Mouse (Mus musculus) macrophage (primary cell): ENCODE data around the gene Xrcc5. TPM values are rescaled to one million over a fixed set of nuclear protein-coding genes. Genes with fewer than 3 reads are reported as not detected.

Experiments
- H3K27ac ChIP-seq: fragments of 350-480 bp; formaldehyde crosslinking; 2 replicates; pipeline ENCODE4 v1.9.0; 2021
- H3K36me3 ChIP-seq: fragments of 350-480 bp; formaldehyde crosslinking; 2 replicates; pipeline ENCODE4 v1.9.0; 2021; ENCODE audit errors: inconsistent target
- H3K4me3 ChIP-seq: fragments of 350-480 bp; formaldehyde crosslinking; 2 replicates; pipeline ENCODE4 v1.9.0; 2021; ENCODE audit errors: inconsistent target
- H3K79me2 ChIP-seq: fragments of 350-480 bp; formaldehyde crosslinking; 2 replicates; pipeline ENCODE4 v1.9.0; 2021; ENCODE audit errors: inconsistent target
- WGBS: methylation state at CpG from one replicate; pipeline ENCODE4 v1.1.7; 2026; ENCODE audit warnings: inconsistent platforms; ENCODE audit not compliant: missing documents; 5-methylcytosine and 5-hydroxymethylcytosine counted together
- polyA plus RNA-seq: library from polyadenylated mRNA; stranded (reverse); fragments of 250-400 nt; gene quantifications from 3 replicates; pipeline ENCODE4 v1.2.4, GENCODE M21; 2018; ENCODE audit warnings: inconsistent platforms

The Xrcc5 gene
- polyA plus RNA-seq, 1 experiment from 2014 or later = 0.26 TPM

GRCm38 (mm10) chr1:72390420-72390819, 83.2 kb downstream of the Xrcc5 start:
- Histone ChIP-seq H3K27ac (no peak overlapping the region), H3K36me3 (no peaks in the 10 kb centered on the region), H3K79me2 (no peaks in the 10 kb centered on the region), H3K4me3 (no peak overlapping the region)
- 93% methylated on average over 4 of the region's 4 CpGs for WGBS

- Histone ChIP-seq H3K27ac (no peak overlapping the region), H3K36me3 (no peaks in the 10 kb centered on the region), H3K79me2 (no peaks in the 10 kb centered on the region), H3K4me3 (no peak overlapping the region)
- 91% methylated on average over 8 of the region's 8 CpGs for WGBS
Measured at GRCm38 (mm10) chr1:72399720-72400401, 92.6 kb downstream of the Xrcc5 start.

- Histone ChIP-seq H3K4me3 (no peak overlapping the region), H3K36me3 (no peaks in the 10 kb centered on the region), H3K79me2 (no peaks in the 10 kb centered on the region), H3K27ac (no peak overlapping the region)
- 88% methylated on average over 9 of the region's 9 CpGs for WGBS
Measured at GRCm38 (mm10) chr1:72400616-72401015, 93.4 kb downstream of the Xrcc5 start.

GRCm38 (mm10) chr1:72401331-72402069, 94.3 kb downstream of the Xrcc5 start:
- Histone ChIP-seq H3K27ac (no peak overlapping the region), H3K79me2 (no peaks in the 10 kb centered on the region), H3K36me3 (no peaks in the 10 kb centered on the region), H3K4me3 (no peak overlapping the region)
- WGBS = 74% methylated on average over 8 of the region's 8 CpGs

GRCm38 (mm10) chr1:72406505-72407079, 99.4 kb downstream of the Xrcc5 start:
- WGBS = 87% methylated on average over 14 of the region's 14 CpGs
- H3K36me3 ChIP-seq = no peaks in the 10 kb centered on the region
- no peak overlapping the region for H3K4me3 ChIP-seq
- no peaks in the 10 kb centered on the region for H3K79me2 ChIP-seq
- no peak overlapping the region for H3K27ac ChIP-seq

GRCm38 (mm10) chr1:72409936-72410335, 102.7 kb downstream of the Xrcc5 start:
- WGBS = 68% methylated on average over 5 of the region's 5 CpGs
- Histone ChIP-seq H3K36me3 (no peaks in the 10 kb centered on the region), H3K79me2 (no peaks in the 10 kb centered on the region), H3K27ac (no peak overlapping the region), H3K4me3 (no peak overlapping the region)

GRCm38 (mm10) chr1:72411108-72411507, 103.9 kb downstream of the Xrcc5 start:
- WGBS = 90% methylated on average over 8 of the region's 8 CpGs

GRCm38 (mm10) chr1:72413205-72413604, 106.0 kb downstream of the Xrcc5 start:
- Histone ChIP-seq H3K79me2 (no peaks in the 10 kb centered on the region), H3K36me3 (no peaks in the 10 kb centered on the region), H3K4me3 (no peak overlapping the region), H3K27ac (no peak overlapping the region)
- 77% methylated on average over 8 of the region's 8 CpGs for WGBS

More at GRCm38 (mm10) chr1:72411108-72411507, 103.9 kb downstream of the Xrcc5 start:
- Histone ChIP-seq H3K27ac (no peak overlapping the region), H3K36me3 (no peaks in the 10 kb centered on the region), H3K79me2 (no peaks in the 10 kb centered on the region), H3K4me3 (no peak overlapping the region)

- Histone ChIP-seq H3K4me3 (no peak overlapping the region), H3K36me3 (no peaks in the 10 kb centered on the region), H3K27ac (no peak overlapping the region), H3K79me2 (no peaks in the 10 kb centered on the region)
- 93% methylated on average over 8 of the region's 8 CpGs for WGBS
Measured at GRCm38 (mm10) chr1:72414133-72414532, 106.9 kb downstream of the Xrcc5 start.

- no peaks in the 10 kb centered on the region for H3K36me3 ChIP-seq
- no peak overlapping the region for H3K4me3 ChIP-seq
- WGBS = 91% methylated on average over 8 of the region's 8 CpGs
- H3K79me2 ChIP-seq = no peaks in the 10 kb centered on the region
- no peak overlapping the region for H3K27ac ChIP-seq
Measured at GRCm38 (mm10) chr1:72414561-72415253, 107.5 kb downstream of the Xrcc5 start.

GRCm38 (mm10) chr1:72418744-72419655, 111.8 kb downstream of the Xrcc5 start:
- Histone ChIP-seq H3K36me3 (no peaks in the 10 kb centered on the region), H3K79me2 (no peaks in the 10 kb centered on the region), H3K27ac (no peak overlapping the region), H3K4me3 (no peak overlapping the region)
- WGBS = 80% methylated on average over 8 of the region's 8 CpGs

GRCm38 (mm10) chr1:72420220-72420619, 113.0 kb downstream of the Xrcc5 start:
- no peaks in the 10 kb centered on the region for H3K79me2 ChIP-seq
- H3K4me3 ChIP-seq = no peak overlapping the region
- WGBS = 56% methylated on average over 2 of the region's 2 CpGs
- H3K36me3 ChIP-seq = no peaks in the 10 kb centered on the region
- H3K27ac ChIP-seq = no peak overlapping the region

GRCm38 (mm10) chr1:72422121-72422520, 114.9 kb downstream of the Xrcc5 start:
- WGBS = 88% methylated on average over 4 of the region's 4 CpGs
- no peak overlapping the region for H3K4me3 ChIP-seq
- H3K79me2 ChIP-seq = no peaks in the 10 kb centered on the region
- no peaks in the 10 kb centered on the region for H3K36me3 ChIP-seq
- H3K27ac ChIP-seq = no peak overlapping the region

GRCm38 (mm10) chr1:72426456-72426855, 119.2 kb downstream of the Xrcc5 start:
- no peaks in the 10 kb centered on the region for H3K79me2 ChIP-seq
- no peak overlapping the region for H3K27ac ChIP-seq
- no peak overlapping the region for H3K4me3 ChIP-seq
- WGBS = 89% methylated on average over 4 of the region's 4 CpGs
- no peaks in the 10 kb centered on the region for H3K36me3 ChIP-seq
